Mouse (Mus musculus) liver, embryonic 16.5 days (tissue): Measurements from ENCODE around the gene Fermt1. TPM values are rescaled to one million over a fixed set of nuclear protein-coding genes. Genes with fewer than 3 reads are reported as not detected.

Experiments used
- ATAC-seq: fragments of 200-750 bp; cut with Nextera tagmentation; 2 replicates; pipeline ENCODE4 v1.8.0; 2017; ENCODE audit warnings: low read depth, mild to moderate bottlenecking, moderate number of reproducible peaks, moderate library complexity
- H3K27ac ChIP-seq: fragments of 300-500 bp; sonication (generic); 2 replicates; pipeline ENCODE4 v1.5.1; 2014; ENCODE audit warnings: mild to moderate bottlenecking, low read length
- H3K27me3 ChIP-seq: fragments of 300-500 bp; sonication (generic); 2 replicates; pipeline ENCODE4 v1.6.1; 2014; ENCODE audit warnings: low read depth, low read length, mixed read lengths; ENCODE audit not compliant: control insufficient read depth, insufficient read depth
- H3K36me3 ChIP-seq: fragments of 300-500 bp; sonication (generic); 2 replicates; pipeline ENCODE4 v1.6.1; 2014; ENCODE audit warnings: mild to moderate bottlenecking; ENCODE audit not compliant: control insufficient read depth, insufficient read depth
- H3K4me1 ChIP-seq: fragments of 300-500 bp; sonication (generic); 2 replicates; pipeline ENCODE4 v1.6.1; 2014; ENCODE audit warnings: low read depth, low read length, mixed read lengths; ENCODE audit not compliant: control insufficient read depth
- H3K4me2 ChIP-seq: fragments of 300-500 bp; sonication (generic); 2 replicates; pipeline ENCODE4 v1.6.1; 2014; ENCODE audit warnings: low read depth, low read length, mixed read lengths
- H3K4me3 ChIP-seq: fragments of 300-500 bp; sonication (generic); 2 replicates; pipeline ENCODE4 v1.5.1; 2014; ENCODE audit warnings: low read depth, mild to moderate bottlenecking, low read length
- H3K9ac ChIP-seq: fragments of 300-500 bp; sonication (generic); 2 replicates; pipeline ENCODE4 v1.6.1; 2014; ENCODE audit warnings: low read depth, low read length
- H3K9me3 ChIP-seq: fragments of 300-500 bp; sonication (generic); replicated peaks from 2 replicates; pipeline ENCODE4 v1.6.1; 2016; ENCODE audit warnings: low read length; ENCODE audit not compliant: control insufficient read depth
- WGBS: fragments of 180-500 bp; shearing (Covaris S2); extraction: QIAGEN DNeasy Blood & Tissue Kit; methylation state at CpG from one replicate; pipeline ENCODE4 v1.1.7; 2014; ENCODE audit not compliant: insufficient replicate concordance; 5-methylcytosine and 5-hydroxymethylcytosine counted together
- polyA plus RNA-seq: library from polyadenylated mRNA; unstranded; fragments of >200 nt; fragmentation: Nextera tagmentation; extraction: Ambion mirVana; gene quantifications from 2 replicates; pipeline ENCODE4 v1.2.1, GENCODE M21; 2015

Gene Fermt1
- polyA plus RNA-seq, 1 experiment from 2014 or later = 0.21 TPM

- Histone ChIP-seq H3K4me3 (no peak overlapping the region), H3K36me3 (no peaks in the 10 kb centered on the region), H3K4me2 (no peak overlapping the region), H3K27me3 (peaks cover 31% of the 10 kb centered on the region), H3K4me1 (no peaks in the 10 kb centered on the region), H3K27ac (no peak overlapping the region), H3K9me3 (no peaks in the 10 kb centered on the region), H3K9ac (no peak overlapping the region)
- WGBS = 52% methylated on average over 6 of the region's 6 CpGs
- no peak for ATAC-seq
These were observed 1.3 kb upstream of the Fermt1 start for GRCm38 (mm10) chr2:132946976-132947375.

GRCm38 (mm10) chr2:132944711-132945325 lies 888 bp downstream of the Fermt1 start:
- no peaks in the 10 kb centered on the region for H3K4me1 ChIP-seq
- peaks cover 31% of the 10 kb centered on the region for H3K27me3 ChIP-seq
- no peaks in the 10 kb centered on the region for H3K9me3 ChIP-seq
- H3K9ac ChIP-seq = no peak overlapping the region
- no peak overlapping the region for H3K4me3 ChIP-seq
- no peaks in the 10 kb centered on the region for H3K36me3 ChIP-seq
- no peak overlapping the region for H3K27ac ChIP-seq
- H3K4me2 ChIP-seq = peak overlapping the region; percentile 38
- no peak for ATAC-seq
- 5% methylated on average over 24 of the region's 24 CpGs for WGBS

GRCm38 (mm10) chr2:132943997-132944396 lies 1.7 kb downstream of the Fermt1 start:
- ATAC-seq = no peak
- H3K4me2 ChIP-seq = no peak overlapping the region
- H3K9ac ChIP-seq = no peak overlapping the region
- H3K9me3 ChIP-seq = no peaks in the 10 kb centered on the region
- WGBS = 33% methylated on average over 13 of the region's 13 CpGs
- no peaks in the 10 kb centered on the region for H3K36me3 ChIP-seq
- H3K4me3 ChIP-seq = no peak overlapping the region
- no peak overlapping the region for H3K27ac ChIP-seq
- H3K27me3 ChIP-seq = peaks cover 31% of the 10 kb centered on the region
- H3K4me1 ChIP-seq = no peaks in the 10 kb centered on the region

GRCm38 (mm10) chr2:132943596-132943995 lies 2.1 kb downstream of the Fermt1 start:
- no peak overlapping the region for H3K9ac ChIP-seq
- peaks cover 31% of the 10 kb centered on the region for H3K27me3 ChIP-seq
- H3K36me3 ChIP-seq = no peaks in the 10 kb centered on the region
- no peak overlapping the region for H3K27ac ChIP-seq
- no peak for ATAC-seq
- no peak overlapping the region for H3K4me3 ChIP-seq
- no peak overlapping the region for H3K4me2 ChIP-seq
- 39% methylated on average over 9 of the region's 9 CpGs for WGBS
- H3K4me1 ChIP-seq = no peaks in the 10 kb centered on the region
- no peaks in the 10 kb centered on the region for H3K9me3 ChIP-seq

- no peaks in the 10 kb centered on the region for H3K36me3 ChIP-seq
- H3K27me3 ChIP-seq = peaks cover 9% of the 10 kb centered on the region
- H3K4me3 ChIP-seq = no peak overlapping the region
- H3K27ac ChIP-seq = no peak overlapping the region
- no peak overlapping the region for H3K4me2 ChIP-seq
- H3K9me3 ChIP-seq = no peaks in the 10 kb centered on the region
- ATAC-seq = no peak
- WGBS = 76% methylated on average over 14 of the region's 14 CpGs
- H3K4me1 ChIP-seq = no peaks in the 10 kb centered on the region
- no peak overlapping the region for H3K9ac ChIP-seq
These were observed 6.7 kb downstream of the Fermt1 start for GRCm38 (mm10) chr2:132939056-132939455.

- Histone ChIP-seq H3K9ac (no peak overlapping the region), H3K4me3 (no peak overlapping the region), H3K4me1 (no peaks in the 10 kb centered on the region), H3K27ac (no peak overlapping the region), H3K9me3 (no peaks in the 10 kb centered on the region), H3K36me3 (no peaks in the 10 kb centered on the region), H3K4me2 (no peak overlapping the region), H3K27me3 (no peaks in the 10 kb centered on the region)
- ATAC-seq = no peak
- whole genome bisulfite sequencing = 43% methylated on average over 4 of the region's 4 CpGs
These were observed 9.5 kb downstream of the Fermt1 start for GRCm38 (mm10) chr2:132936176-132936575.

GRCm38 (mm10) chr2:132934711-132935110 lies 11.0 kb downstream of the Fermt1 start:
- 60% methylated on average over 4 of the region's 4 CpGs for WGBS
- no peak overlapping the region for H3K9ac ChIP-seq
- H3K27ac ChIP-seq = no peak overlapping the region
- ATAC-seq = no peak
- H3K36me3 ChIP-seq = no peaks in the 10 kb centered on the region
- H3K4me2 ChIP-seq = no peak overlapping the region
- no peaks in the 10 kb centered on the region for H3K9me3 ChIP-seq
- H3K27me3 ChIP-seq = no peaks in the 10 kb centered on the region
- H3K4me3 ChIP-seq = no peak overlapping the region
- H3K4me1 ChIP-seq = no peaks in the 10 kb centered on the region

GRCm38 (mm10) chr2:132934142-132934541 lies 11.6 kb downstream of the Fermt1 start:
- H3K27me3 ChIP-seq = no peaks in the 10 kb centered on the region
- 50% methylated on average over 2 of the region's 2 CpGs for WGBS
- no peaks in the 10 kb centered on the region for H3K9me3 ChIP-seq
- no peaks in the 10 kb centered on the region for H3K36me3 ChIP-seq
- no peak overlapping the region for H3K27ac ChIP-seq
- no peak for ATAC-seq
- H3K4me3 ChIP-seq = no peak overlapping the region
- H3K9ac ChIP-seq = no peak overlapping the region
- no peaks in the 10 kb centered on the region for H3K4me1 ChIP-seq
- no peak overlapping the region for H3K4me2 ChIP-seq

- H3K9me3 ChIP-seq = no peaks in the 10 kb centered on the region
- no peak for ATAC-seq
These were observed 16.7 kb downstream of the Fermt1 start for GRCm38 (mm10) chr2:132928999-132929398.

More at GRCm38 (mm10) chr2:132928999-132929398, 16.7 kb downstream of the Fermt1 start:
- WGBS = 57% methylated on average over 2 of the region's 2 CpGs
- no peaks in the 10 kb centered on the region for H3K36me3 ChIP-seq
- no peak overlapping the region for H3K4me3 ChIP-seq
- H3K27me3 ChIP-seq = no peaks in the 10 kb centered on the region
- H3K4me2 ChIP-seq = no peak overlapping the region
- H3K9ac ChIP-seq = no peak overlapping the region
- no peak overlapping the region for H3K27ac ChIP-seq
- H3K4me1 ChIP-seq = no peaks in the 10 kb centered on the region
